Mouse (Mus musculus) midbrain, embryonic 11.5 days (tissue): ENCODE measurements at regions not wholly inside any gene's neighbourhood (a gene's known extent, or its start where the extent isn't known, plus 50 kb on each side); places are given as distances from the start of the nearest gene placed in this dataset.

Source experiments
- ATAC-seq: fragments of 200-750 bp; cut with Nextera tagmentation; 2 replicates; pipeline ENCODE4 v1.8.0; 2017; ENCODE audit warnings: moderate TSS enrichment, moderate library complexity; ENCODE audit not compliant: low FRiP score
- DNase-seq: peaks from one replicate; pipeline ENCODE4 v3.0.0; 2015; ENCODE audit warnings: low spot score; ENCODE audit errors: missing footprints
- H3K27ac ChIP-seq: fragments of 300-500 bp; sonication (generic); 2 replicates; pipeline ENCODE4 v1.5.1; 2014; ENCODE audit warnings: low read depth, low read length
- H3K27me3 ChIP-seq: fragments of 300-500 bp; sonication (generic); 2 replicates; pipeline ENCODE4 v1.6.1; 2014; ENCODE audit warnings: mild to moderate bottlenecking, low read length, moderate library complexity, mixed read lengths; ENCODE audit not compliant: control insufficient read depth, insufficient read depth
- H3K36me3 ChIP-seq: fragments of 300-500 bp; sonication (generic); 2 replicates; pipeline ENCODE4 v1.6.1; 2014; ENCODE audit warnings: mild to moderate bottlenecking, low read length, moderate library complexity, mixed read lengths; ENCODE audit not compliant: control insufficient read depth, insufficient read depth
- H3K4me1 ChIP-seq: fragments of 300-500 bp; sonication (generic); 2 replicates; pipeline ENCODE4 v1.6.1; 2014; ENCODE audit warnings: low read length; ENCODE audit not compliant: control insufficient read depth, insufficient read depth
- H3K4me2 ChIP-seq: fragments of 300-500 bp; sonication (generic); 2 replicates; pipeline ENCODE4 v1.6.1; 2014; ENCODE audit warnings: mild to moderate bottlenecking, moderate library complexity
- H3K4me3 ChIP-seq: fragments of 300-500 bp; sonication (generic); 2 replicates; pipeline ENCODE4 v1.5.1; 2014; ENCODE audit warnings: low read depth, low read length
- H3K9ac ChIP-seq: fragments of 300-500 bp; sonication (generic); 2 replicates; pipeline ENCODE4 v1.6.1; 2014; ENCODE audit warnings: low read length
- H3K9me3 ChIP-seq: fragments of 300-500 bp; sonication (generic); 2 replicates; pipeline ENCODE4 v1.6.1; 2016; ENCODE audit warnings: low read length; ENCODE audit not compliant: control insufficient read depth
- WGBS: fragments of 180-500 bp; shearing (Covaris S2); extraction: QIAGEN DNeasy Blood & Tissue Kit; methylation state at CpG from one replicate; pipeline ENCODE4 v1.1.7; 2014; 5-methylcytosine and 5-hydroxymethylcytosine counted together

DNA sequence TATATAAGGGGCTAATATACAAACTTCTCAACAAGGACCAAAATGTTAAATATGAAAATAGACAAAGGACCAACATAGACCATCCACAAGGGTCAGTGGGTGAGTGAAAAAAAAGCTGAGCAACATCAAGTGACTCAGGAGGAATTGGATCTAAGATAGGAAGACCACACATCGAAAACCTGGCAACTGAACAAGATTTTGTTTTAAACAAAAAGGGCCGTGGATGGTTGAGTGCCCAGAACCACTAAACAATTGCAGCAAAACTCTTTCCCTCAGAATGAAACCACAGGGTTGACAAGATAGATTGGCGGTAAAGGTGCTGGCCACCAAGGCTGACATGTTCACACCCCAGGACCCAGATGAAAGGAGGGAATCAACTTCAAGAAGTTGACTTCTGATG, 215.7 kb upstream of the Gm5148 start:
- Histone ChIP-seq H3K27me3 (no peaks in the 10 kb centered on the region), H3K4me2 (no peak overlapping the region), H3K4me3 (no peak overlapping the region), H3K27ac (no peak overlapping the region), H3K9ac (no peak overlapping the region), H3K4me1 (no peaks in the 10 kb centered on the region), H3K36me3 (no peaks in the 10 kb centered on the region), H3K9me3 (no peaks in the 10 kb centered on the region)
- ATAC-seq (no peak), DNase-seq (peak; percentile 72)
- 85% methylated on average over 3 of the region's 3 CpGs for WGBS

DNA sequence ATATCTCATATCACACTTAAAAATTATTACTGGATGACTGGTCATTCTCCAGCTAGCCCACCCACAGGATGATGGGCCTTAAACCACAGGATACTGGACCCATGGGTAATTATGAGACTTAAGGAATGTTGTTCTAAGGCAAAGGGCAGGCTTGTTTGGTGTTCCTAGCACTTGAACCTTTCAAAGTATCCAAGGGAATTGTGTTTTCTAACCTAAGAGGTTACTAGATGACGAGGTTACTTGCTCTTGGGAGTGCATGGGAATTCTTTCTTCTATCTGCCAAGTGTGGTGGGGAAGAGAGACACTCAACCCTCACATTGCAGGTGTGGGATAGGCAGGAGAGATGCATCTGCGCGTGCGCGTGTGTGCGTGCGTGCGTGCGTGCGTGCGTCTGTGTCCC, 214.6 kb upstream of the Gm5148 start:
- H3K4me1 ChIP-seq = no peaks in the 10 kb centered on the region
- H3K9ac ChIP-seq = no peak overlapping the region
- no peak overlapping the region for H3K4me3 ChIP-seq
- no peak overlapping the region for H3K4me2 ChIP-seq
- DNase-seq = no peak
- WGBS = 95% methylated on average over 11 of the region's 11 CpGs
- H3K27ac ChIP-seq = no peak overlapping the region
- H3K27me3 ChIP-seq = no peaks in the 10 kb centered on the region
- H3K36me3 ChIP-seq = no peaks in the 10 kb centered on the region
- no peaks in the 10 kb centered on the region for H3K9me3 ChIP-seq
- ATAC-seq = no peak

DNA sequence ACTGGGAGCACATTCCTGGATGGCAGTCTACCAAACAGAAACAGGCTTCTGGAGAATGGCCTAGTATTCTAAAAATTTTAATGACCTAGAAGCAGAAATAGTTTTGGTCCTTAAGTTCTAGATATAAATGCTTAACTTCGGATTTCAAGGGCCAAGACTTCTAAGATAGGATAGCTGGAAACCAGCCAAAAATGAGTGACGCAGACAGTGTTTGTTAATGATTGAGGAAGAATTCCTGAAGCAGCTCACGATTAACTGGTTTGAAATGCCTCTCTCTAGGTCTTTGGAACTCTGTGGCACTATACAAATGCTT, 213.9 kb upstream of the Gm5148 start:
- no peak overlapping the region for H3K4me3 ChIP-seq
- H3K27me3 ChIP-seq = no peaks in the 10 kb centered on the region
- no peak overlapping the region for H3K27ac ChIP-seq
- WGBS = 76% methylated on average over 3 of the region's 3 CpGs
- no peak overlapping the region for H3K4me2 ChIP-seq
- no peak for DNase-seq
- H3K4me1 ChIP-seq = no peaks in the 10 kb centered on the region
- no peaks in the 10 kb centered on the region for H3K36me3 ChIP-seq
- no peak overlapping the region for H3K9ac ChIP-seq
- no peaks in the 10 kb centered on the region for H3K9me3 ChIP-seq
- no peak for ATAC-seq

DNA sequence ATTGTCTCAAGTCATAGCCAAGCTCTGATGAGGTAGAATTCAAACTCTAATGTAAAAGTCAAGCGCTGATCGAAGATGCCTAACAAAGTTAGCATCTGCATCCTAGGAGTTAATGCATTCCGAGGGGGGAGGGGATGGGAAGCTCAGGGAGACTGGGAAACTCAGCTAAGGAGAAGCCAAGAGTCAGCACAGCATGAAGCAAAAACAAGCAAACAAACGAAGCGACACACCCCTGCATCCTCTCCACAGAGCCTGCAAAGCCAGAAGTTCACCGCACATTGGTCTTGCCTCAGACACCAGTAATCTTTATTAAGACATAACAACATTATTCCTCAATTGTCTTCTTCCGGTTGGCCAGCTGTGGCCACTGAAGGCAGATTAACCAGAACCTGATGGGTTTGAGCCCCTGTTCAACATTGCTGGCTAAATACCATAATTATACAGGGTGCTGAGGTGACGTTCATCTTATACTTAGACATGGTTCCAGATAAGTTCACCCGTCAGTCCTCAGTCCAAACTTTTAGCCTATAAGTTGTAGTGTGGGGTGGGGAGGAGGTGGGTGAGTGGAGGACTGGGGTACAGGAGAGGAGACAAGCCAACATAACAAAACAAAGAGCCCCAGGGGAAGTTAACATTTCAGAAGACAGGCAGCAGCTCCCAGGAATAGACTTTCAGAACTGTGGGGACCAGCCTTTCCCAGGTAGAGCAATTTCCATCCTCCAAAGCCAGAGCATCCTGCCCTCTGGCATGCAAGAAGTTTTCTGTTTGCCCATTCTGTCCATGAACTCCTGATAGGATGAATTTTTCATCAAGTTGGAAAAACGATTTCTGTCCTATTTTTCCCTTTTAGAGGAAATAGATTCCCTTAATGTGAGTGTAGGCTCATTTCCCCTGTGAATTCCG, 213.3 kb upstream of the Gm5148 start:
- no peak overlapping the region for H3K4me2 ChIP-seq
- DNase-seq (peak; percentile 83), ATAC-seq (no peak)
- no peak overlapping the region for H3K9ac ChIP-seq
- no peak overlapping the region for H3K27ac ChIP-seq
- no peaks in the 10 kb centered on the region for H3K9me3 ChIP-seq
- no peaks in the 10 kb centered on the region for H3K4me1 ChIP-seq
- no peaks in the 10 kb centered on the region for H3K36me3 ChIP-seq
- H3K27me3 ChIP-seq = no peaks in the 10 kb centered on the region
- no peak overlapping the region for H3K4me3 ChIP-seq
- WGBS = 42% methylated on average over 11 of the region's 11 CpGs

DNA sequence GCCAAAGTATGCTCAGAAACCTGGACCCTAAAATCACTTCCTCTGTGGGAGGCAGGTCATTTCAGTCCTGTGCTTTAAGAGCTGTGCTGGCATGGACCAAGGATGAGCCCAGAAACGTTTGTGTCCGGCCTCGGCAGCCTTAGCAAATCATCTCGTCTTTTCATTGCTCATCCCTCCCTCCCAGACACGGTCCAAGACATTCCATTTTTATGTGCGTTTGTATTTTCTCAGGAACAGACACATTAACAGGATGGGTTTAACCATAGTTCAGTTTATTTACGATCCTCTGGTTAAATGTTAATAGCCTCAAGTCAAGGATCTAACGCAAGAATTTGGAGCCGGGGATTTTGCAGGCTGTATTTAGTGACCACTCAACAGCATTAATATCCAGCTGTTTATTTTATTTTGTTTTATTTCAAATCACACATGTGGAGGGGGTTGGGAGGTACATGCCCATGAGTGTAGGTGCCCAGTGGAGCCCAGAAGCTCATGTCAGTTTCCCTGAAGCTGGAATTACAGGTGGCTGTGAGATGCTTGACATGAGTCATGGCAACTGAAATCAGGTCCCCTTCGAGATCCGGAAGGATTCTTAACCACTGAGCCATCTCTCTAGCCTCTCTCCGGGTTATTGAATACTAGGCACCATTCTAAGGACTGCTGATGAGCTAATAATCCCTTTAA, 212.1 kb upstream of the Gm5148 start:
- no peaks in the 10 kb centered on the region for H3K9me3 ChIP-seq
- ATAC-seq = no peak
- no peaks in the 10 kb centered on the region for H3K4me1 ChIP-seq
- 78% methylated on average over 12 of the region's 12 CpGs for WGBS
- peak; percentile 57 for DNase-seq
- H3K4me3 ChIP-seq = no peak overlapping the region
- no peaks in the 10 kb centered on the region for H3K27me3 ChIP-seq
- no peaks in the 10 kb centered on the region for H3K36me3 ChIP-seq
- H3K9ac ChIP-seq = no peak overlapping the region
- H3K27ac ChIP-seq = no peak overlapping the region
- no peak overlapping the region for H3K4me2 ChIP-seq

DNA sequence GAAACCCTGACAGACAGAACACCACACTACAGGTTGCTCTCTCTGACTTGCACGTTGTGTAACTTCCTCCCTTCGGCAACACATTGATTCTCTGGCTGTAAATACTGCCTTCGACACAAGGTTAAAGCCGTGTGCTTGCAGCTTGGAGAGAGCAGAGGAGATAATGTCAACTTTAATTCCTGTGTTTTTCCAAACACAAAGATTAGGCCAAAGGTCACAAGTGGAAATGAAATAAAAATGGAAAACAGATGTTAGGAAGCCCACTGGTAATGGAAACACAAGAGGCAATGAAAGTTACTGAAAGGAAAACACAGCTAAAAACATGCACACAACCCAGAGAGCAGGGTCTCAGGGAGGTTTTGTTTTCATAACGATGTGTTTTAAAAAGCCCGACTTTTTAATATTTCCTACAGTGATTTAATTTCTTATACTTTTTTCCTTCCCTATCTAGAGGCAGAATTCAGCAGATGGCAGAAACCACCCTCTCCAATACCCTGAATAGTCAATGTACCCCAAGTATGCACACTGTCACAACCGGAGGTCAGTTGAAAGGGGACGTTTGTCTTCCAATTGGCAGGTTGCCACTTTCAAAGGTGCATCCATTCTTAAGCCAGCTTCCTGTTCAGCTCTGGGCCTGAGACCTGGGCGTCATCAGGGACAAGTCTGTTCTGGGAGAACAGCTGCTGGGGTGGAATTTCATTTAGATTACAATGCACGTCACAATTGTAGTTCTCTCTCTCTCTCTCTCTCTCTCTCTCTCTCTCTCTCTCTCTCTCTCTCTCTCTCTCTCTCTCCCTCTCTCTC, 210.8 kb upstream of the Gm5148 start:
- H3K4me2 ChIP-seq = no peak overlapping the region
- ATAC-seq (no peak), DNase-seq (no peak)
- no peak overlapping the region for H3K27ac ChIP-seq
- no peaks in the 10 kb centered on the region for H3K9me3 ChIP-seq
- H3K36me3 ChIP-seq = no peaks in the 10 kb centered on the region
- no peaks in the 10 kb centered on the region for H3K27me3 ChIP-seq
- H3K9ac ChIP-seq = no peak overlapping the region
- WGBS = 62% methylated on average over 10 of the region's 10 CpGs
- H3K4me3 ChIP-seq = no peak overlapping the region
- H3K4me1 ChIP-seq = no peaks in the 10 kb centered on the region

DNA sequence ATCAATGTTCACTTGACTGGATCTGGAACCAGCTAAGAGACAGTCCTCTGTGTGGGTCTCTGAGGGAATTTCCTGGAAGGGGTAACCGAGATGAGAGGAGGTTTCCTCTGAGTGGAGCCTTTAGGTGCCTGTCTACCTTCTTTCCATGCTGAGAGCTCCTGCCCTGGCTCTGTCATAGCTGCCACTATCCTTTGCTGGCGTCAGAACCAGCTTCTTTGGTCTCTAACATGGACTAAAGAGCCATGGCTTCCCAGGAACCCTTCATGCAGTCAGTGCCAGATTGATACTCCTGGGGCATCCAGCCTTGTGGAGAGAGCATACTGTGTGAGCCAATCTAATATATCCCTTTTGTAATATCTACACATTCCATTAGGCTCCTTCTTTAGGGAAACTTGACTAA, 209.9 kb upstream of the Gm5148 start:
- H3K9me3 ChIP-seq = no peaks in the 10 kb centered on the region
- no peak overlapping the region for H3K27ac ChIP-seq
- no peak overlapping the region for H3K9ac ChIP-seq
- DNase-seq (no peak), ATAC-seq (no peak)
- no peaks in the 10 kb centered on the region for H3K36me3 ChIP-seq
- no peak overlapping the region for H3K4me2 ChIP-seq
- WGBS = 80% methylated on average over 2 of the region's 2 CpGs
- no peaks in the 10 kb centered on the region for H3K27me3 ChIP-seq
- H3K4me1 ChIP-seq = no peaks in the 10 kb centered on the region
- no peak overlapping the region for H3K4me3 ChIP-seq

DNA sequence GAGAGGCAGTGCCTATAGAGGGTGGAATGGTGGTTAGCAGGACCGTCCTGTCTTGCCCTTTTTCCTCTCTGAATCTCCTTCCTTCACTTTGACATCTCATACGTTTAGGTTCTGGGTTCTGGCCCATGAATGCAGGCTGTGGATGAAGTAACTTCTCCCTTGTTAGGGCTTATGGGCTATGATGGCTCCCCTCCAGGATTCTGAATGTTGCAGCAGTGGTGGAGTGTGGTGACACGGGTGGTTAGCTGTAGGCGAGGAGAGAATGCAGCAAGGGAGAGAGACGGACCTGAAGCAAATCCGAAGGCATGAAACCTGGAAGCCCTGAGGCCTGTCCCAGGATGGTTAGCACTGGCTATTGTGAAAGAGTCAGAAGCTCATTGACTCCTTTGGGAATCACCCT, 204.4 kb upstream of the Gm5148 start:
- no peak overlapping the region for H3K4me3 ChIP-seq
- 89% methylated on average over 6 of the region's 6 CpGs for WGBS
- DNase-seq = no peak
- no peak for ATAC-seq
- no peak overlapping the region for H3K4me2 ChIP-seq
- no peaks in the 10 kb centered on the region for H3K36me3 ChIP-seq
- no peaks in the 10 kb centered on the region for H3K4me1 ChIP-seq
- no peaks in the 10 kb centered on the region; the same call in 1 of the 2 replicates for H3K9me3 ChIP-seq
- no peak overlapping the region for H3K27ac ChIP-seq
- no peaks in the 10 kb centered on the region for H3K27me3 ChIP-seq
- no peak overlapping the region for H3K9ac ChIP-seq
